Mouse (Mus musculus) lung, adult 18-20 months (tissue): ENCODE data around the gene Rhobtb1.

ENCODE experiments used
- DNase-seq, 2 experiments: peaks; one replicate each; pipeline ENCODE4 v3.0.0; 2022; ENCODE audit warnings: mixed read lengths in 2 of 2

Gene Rhobtb1

GRCm38 (mm10) chr10:69151045-69151444 lies at the start of gene Rhobtb1:
Gene Rhobtb1 (plus strand): TSS chr10:69151434.
- DNase-seq, result peak in 1 of 2 experiments; percentile 10

GRCm38 (mm10) chr10:69101988-69102387 lies 49.2 kb upstream of the Rhobtb1 start:
- DNase-seq, result peak; percentile 35 to 38

DNA sequence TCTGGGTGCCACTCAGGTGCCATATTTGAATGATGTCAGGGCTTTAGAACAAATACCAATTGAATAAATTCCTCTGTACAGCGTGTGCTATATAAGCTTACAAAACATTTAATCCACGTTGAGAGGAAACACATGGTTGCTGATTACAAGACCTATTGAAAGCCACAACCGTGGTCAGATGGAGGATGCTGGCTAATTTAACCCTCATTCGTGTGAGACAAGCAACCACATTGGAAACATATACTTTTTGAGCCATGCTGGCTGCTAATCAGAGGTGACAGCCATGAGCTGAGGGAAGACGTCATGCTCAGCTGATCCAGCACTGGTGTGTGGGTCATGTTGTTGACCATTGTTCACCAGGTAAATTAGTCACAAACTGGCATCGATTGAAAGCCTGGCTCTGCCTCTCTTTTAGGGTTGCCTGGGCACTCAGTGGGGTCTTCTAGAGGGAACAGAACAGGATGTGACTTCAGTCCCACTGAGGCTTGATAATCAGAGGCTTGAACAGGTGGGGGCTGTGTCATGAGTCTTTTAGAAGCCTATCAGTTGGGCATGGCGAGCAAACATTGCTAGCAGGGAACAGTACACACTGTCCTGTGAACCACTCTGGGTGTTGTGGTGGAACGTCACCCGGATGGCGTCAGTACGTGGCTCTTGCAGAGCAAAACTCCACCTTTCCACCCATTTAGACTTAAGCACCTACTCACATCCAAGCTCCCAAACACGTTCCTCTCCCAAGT lies 46.9 kb upstream of the Rhobtb1 start:
- peak; percentile 4 to 31 for DNase-seq

GRCm38 (mm10) chr10:69104883-69105225 lies 46.4 kb upstream of the Rhobtb1 start:
- DNase-seq, result no peak

- DNase-seq, result no peak
Observed at GRCm38 (mm10) chr10:69106796-69107195, 44.4 kb upstream of the Rhobtb1 start.

GRCm38 (mm10) chr10:69107253-69107652 lies 44.0 kb upstream of the Rhobtb1 start:
- peak; percentile 26 to 50 for DNase-seq

DNA sequence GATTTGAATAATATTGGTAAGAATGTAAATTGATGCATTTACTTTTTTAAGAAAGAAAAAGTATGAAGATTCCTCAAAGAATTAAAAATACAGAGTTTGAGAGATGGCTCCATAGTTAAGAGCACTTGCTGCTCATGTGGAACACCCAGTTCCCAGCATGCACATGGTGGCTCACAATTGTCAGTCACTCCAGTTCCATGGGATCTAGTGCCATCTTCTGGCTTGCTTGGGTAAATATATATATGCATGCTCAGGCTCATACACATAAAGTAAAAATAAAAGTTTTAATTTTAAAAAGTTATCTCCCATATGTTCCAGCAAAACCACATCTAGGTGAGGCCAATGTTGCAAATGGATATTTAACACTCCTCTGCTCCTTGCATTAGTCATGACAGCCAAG lies 36.9 kb upstream of the Rhobtb1 start:
- no peak for DNase-seq

DNA sequence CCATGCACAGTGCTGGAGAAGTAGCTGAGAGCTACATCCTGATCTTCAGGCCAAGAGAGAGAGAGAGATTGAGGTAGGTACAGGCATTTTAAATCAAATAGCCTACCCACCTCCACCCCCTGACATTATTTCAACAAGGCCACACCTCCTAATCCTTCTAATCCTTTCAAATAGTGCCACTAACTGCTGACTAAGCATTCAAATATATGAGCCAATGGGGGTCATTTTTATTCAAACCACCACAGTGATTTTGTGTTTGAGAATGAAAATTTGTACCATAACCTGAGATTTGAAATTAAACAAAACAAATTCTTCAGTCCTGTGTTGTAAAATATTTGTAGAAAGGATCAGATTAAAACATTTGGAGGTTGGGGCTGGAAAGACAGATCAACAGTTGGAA lies 33.2 kb upstream of the Rhobtb1 start:
- no peak for DNase-seq

DNA sequence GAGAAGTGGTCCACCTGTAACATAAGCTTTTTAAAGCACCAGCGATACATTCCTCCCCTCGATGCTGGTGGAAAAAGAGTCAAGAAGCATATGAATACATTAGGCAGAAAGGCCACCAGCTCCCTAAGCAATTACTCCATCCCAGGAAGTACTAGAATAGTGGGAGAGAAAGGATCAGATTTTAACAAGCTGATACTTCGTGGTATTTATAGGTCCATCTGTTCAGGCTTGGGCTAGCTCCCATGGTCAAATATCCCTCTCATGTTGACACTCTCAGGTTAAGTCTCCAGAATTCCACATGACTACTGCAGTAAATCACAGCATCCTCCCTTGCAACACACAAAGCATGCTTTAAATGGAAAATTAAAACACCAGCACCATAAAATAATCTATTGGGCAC lies 32.3 kb upstream of the Rhobtb1 start:
- DNase-seq, result no peak

GRCm38 (mm10) chr10:69119456-69119855 lies 31.8 kb upstream of the Rhobtb1 start:
- DNase-seq, result no peak

- no peak for DNase-seq
Observed at GRCm38 (mm10) chr10:69126546-69126945, 24.7 kb upstream of the Rhobtb1 start.

- DNase-seq, result no peak
Observed at GRCm38 (mm10) chr10:69128531-69128930, 22.7 kb upstream of the Rhobtb1 start.

GRCm38 (mm10) chr10:69130613-69131012 lies 20.6 kb upstream of the Rhobtb1 start:
- DNase-seq, result no peak

DNA sequence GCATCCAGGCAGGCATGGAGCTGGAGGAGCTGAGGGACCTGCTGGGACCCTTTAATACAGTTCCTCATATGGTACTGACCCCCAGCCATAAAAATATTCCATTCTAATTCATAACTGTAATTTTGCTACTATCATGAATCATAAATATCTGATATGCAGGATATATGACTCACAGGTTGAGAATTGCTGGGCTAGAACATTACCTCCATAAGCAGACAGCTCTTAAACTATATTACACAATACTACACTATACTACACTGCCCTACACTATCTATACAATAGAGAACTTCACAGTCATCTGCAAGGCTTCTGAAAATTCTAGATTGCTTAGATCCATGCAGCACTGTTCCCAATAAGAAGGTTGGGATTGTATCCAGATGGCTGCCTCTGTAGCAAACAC lies 16.9 kb upstream of the Rhobtb1 start:
- no peak for DNase-seq

DNA sequence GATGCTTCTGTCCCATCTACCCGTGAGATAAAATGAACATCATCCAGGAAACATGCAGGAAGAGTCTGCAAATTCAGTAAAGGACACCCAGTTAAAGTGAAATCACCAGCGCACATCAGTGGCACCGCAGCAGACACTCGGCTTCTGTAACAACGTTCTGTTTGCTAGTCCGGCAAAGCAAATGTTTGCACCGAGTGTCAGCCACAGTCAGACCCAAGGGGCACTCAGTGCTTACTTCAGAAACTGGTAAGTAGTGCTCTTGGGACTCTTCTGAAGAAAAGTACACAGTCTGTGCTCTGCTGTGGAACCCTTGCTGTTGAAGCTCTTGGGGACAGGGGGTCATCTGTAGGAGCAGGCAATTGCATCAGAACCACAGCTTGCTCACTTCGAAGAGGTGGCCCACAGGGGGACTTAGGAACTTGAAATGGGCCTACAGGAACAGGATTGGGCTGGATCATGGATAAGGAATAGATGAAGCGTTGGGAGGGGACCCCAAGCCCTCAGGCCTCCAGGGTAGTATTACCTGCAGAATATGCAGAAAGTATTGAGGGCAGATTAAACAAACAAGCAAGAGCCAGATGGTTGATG lies 14.9 kb upstream of the Rhobtb1 start:
- DNase-seq, result peak; percentile 38 to 73

GRCm38 (mm10) chr10:69149252-69149651 lies 2.0 kb upstream of the Rhobtb1 start:
- no peak for DNase-seq

DNA sequence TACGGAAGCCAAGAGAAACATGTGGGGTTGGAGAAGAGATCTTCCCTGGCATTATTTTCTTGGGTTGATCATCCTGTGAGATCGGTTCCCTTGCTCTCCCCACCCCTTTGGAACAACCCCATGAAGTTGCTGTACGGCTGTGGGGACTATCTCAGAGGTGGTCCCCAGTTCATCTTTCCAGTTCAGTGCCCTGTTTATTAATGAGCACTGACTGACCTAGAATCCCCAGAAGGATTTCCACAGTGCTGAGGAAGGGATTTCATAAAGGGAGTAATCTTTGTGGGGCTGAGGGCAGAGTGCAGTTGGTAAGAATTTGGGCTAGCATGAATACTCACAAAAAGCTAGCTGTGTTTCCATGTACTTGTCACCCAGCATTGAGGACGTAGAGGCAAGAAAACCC lies 1.7 kb downstream of the Rhobtb1 start:
- DNase-seq, result no peak

DNA sequence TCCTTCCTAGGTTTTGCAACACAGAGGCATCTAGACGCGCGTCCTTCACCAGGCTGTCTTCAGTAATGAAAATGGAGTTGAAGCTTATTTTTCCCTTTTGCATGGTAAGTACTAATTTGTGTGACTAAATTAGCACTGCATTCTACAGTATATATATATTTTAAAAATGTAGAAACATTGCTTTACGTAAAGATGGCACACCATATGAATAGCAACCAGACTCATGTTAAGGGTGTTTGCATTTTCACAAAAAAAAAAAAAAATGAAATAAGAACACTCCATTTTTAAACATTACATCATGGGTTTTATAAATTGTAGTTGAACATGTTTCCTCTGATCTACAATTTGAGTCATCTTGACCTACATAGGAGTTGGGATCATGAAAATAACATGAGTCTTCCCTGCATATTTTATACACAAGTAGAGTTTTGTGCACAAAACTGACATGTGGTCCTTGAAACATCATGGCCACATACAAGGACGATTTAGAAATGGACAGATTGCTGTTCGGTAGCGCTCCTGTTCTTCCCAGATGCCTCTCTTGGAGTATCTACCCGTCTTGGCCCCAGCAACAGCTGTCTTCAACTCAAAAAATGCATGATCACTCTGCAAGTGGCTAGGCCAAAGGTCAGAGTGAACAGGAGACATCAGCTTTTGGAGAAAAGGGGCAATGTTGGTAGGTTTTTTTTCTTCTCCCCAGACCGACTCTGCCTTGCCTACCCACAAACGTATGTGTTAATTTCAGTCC lies 4.4 kb downstream of the Rhobtb1 start:
- DNase-seq, result no peak

DNA sequence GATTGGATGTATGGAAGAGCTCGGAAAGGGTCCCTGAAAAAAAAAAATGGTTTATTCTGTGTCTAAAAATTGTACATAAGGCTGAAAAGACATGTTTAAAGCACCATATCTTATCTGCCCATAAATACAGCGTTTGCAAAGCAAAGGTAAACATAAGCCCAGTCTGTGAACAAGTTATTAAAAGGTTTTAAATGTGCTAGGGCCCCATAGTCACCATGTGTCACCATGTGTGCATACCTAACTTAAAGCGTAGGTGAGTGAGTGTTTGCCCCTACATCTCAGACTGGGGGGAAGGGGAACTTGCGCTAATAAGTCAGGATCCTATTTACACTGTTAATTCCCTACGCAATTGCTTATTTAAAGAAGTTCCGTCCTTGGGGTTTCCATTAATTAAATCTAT lies 5.2 kb downstream of the Rhobtb1 start:
- no peak for DNase-seq

DNA sequence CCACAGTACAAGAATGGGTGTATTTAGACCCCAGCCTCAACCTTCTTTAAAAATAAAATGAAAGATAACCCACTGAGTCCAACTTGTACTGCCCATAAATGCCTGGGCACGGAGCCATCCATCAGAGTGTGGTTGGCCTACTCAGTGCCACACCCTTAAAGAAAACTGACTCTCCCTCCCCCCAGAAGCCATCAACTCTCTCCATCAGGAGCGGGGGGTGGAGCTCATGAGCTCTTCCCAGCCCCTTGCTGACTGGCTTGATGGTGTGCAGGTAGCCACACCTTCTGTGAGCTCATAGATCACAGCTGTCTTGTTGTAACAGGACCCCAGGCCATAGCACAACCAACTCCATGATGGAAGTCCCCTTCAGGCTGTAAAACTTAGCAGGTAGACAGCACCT lies 6.2 kb downstream of the Rhobtb1 start:
- DNase-seq, result no peak

- DNase-seq, result no peak
Observed at GRCm38 (mm10) chr10:69160877-69161276, 9.6 kb downstream of the Rhobtb1 start.

- no peak for DNase-seq
Observed at GRCm38 (mm10) chr10:69161503-69161902, 10.3 kb downstream of the Rhobtb1 start.

- DNase-seq, result no peak
Observed at GRCm38 (mm10) chr10:69162577-69162976, 11.3 kb downstream of the Rhobtb1 start.

- no peak for DNase-seq
Observed at GRCm38 (mm10) chr10:69163216-69163615, 12.0 kb downstream of the Rhobtb1 start.
